Mouse (Mus musculus) MEL-GATA-1-ER (cell line): Measurements from ENCODE around the gene Mthfd2.

Source experiments
- DNase-seq: peaks from one replicate; pipeline ENCODE4 v3.0.0-alpha.2; 2012; ENCODE audit warnings: low read depth; ENCODE audit errors: extremely low read depth

Mthfd2 gene

GRCm38 (mm10) chr6:83341387-83341786, 15.7 kb upstream of the Mthfd2 start:
- DNase-seq = no peak

- no peak for DNase-seq
These were observed 2.0 kb upstream of the Mthfd2 start for GRCm38 (mm10) chr6:83327591-83328190.

GRCm38 (mm10) chr6:83326761-83327160, 1.1 kb upstream of the Mthfd2 start:
- no peak for DNase-seq

GRCm38 (mm10) chr6:83326394-83326736, 657 bp upstream of the Mthfd2 start:
- no peak for DNase-seq

- DNase-seq = peak; percentile 80
These were observed 1.9 kb downstream of the Mthfd2 start for GRCm38 (mm10) chr6:83323652-83324419.

GRCm38 (mm10) chr6:83322794-83323193, 2.9 kb downstream of the Mthfd2 start:
- no peak for DNase-seq

DNA sequence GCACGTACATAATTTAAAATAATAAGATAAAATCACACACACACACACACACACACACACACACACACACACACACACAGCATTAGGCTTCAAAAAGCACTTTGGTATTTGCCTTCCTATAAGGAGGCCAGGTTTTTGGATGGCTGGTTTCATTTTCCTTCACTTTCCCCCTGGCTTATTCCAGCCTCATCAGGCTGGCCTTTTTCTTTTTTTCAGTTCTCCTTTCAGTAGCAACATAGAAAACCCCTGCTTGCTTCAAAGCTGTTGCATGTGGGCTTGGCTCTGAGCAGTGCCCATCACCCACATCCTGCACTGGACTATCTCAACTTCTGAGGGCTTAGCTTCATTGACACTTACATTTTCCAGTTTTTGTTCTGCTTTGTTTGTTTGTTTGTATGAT, 3.8 kb downstream of the Mthfd2 start:
- no peak for DNase-seq

GRCm38 (mm10) chr6:83317108-83317741, 8.5 kb downstream of the Mthfd2 start:
- peak; percentile 85 for DNase-seq

- peak; percentile 71 for DNase-seq
These were observed 9.7 kb downstream of the Mthfd2 start for GRCm38 (mm10) chr6:83316022-83316421.

GRCm38 (mm10) chr6:83315293-83315692, 10.4 kb downstream of the Mthfd2 start:
- no peak for DNase-seq

GRCm38 (mm10) chr6:83312514-83312913, 13.2 kb downstream of the Mthfd2 start:
- no peak for DNase-seq

- DNase-seq = no peak
These were observed 13.7 kb downstream of the Mthfd2 start for GRCm38 (mm10) chr6:83312021-83312420.

DNA sequence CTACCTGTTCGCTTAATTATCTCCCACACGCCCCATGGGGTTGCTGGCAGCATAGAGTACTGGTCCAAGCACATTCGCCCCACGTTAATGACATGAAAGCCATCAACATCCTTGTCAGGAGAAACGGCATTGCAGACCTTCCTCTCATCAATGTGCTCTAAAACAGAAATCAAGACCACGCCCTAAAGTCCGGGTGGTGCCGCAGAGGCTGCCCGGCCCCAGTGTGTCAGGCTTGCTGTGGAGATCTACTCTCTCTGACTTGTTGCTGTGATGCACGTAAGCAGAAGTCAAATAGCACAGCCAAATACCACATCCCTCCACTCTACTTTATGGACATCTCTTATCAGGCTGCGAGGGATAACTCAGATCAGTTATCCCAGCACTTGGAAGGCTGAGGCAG, 14.5 kb downstream of the Mthfd2 start:
- no peak for DNase-seq

GRCm38 (mm10) chr6:83309017-83309416, 16.7 kb downstream of the Mthfd2 start:
- no peak for DNase-seq

DNA sequence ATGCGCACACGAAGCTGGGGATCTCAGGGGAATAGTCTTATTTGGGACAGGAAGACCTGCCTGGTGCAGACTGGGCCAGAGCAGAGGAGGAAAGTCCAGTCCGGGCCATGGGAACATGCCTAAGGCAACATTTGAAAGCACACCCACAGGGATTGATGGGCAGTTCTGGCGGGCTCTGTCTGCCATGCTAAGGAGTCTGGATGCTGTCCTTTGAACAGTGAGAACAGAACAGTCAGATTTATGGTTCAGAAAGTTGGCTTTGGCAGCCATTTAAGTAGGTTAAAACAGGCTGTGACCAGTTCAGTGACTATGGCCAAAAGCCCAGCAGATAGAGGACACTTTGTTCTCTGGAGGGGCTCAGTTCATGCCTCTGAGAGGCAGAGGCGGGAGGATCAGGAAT, 23.4 kb downstream of the Mthfd2 start:
- DNase-seq = no peak

DNA sequence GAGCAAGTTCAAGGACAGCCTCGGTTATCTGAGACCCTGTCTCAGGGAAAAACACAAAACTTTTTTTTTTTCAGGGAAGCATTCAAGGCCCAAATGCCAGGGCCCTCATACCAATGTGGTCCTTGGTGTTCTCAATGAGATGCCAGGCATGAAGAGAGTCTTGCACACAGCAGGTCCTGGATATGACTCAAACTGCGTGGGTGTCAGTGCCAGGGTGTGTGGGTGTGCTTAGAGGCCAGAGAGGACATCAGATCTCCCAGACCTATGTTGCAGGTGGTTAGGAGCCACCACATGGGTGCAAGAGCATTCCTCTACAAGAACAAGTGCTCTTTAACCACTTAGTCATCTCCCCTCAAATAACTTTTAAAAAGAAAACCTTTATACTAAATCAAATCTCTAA, 24.4 kb downstream of the Mthfd2 start:
- no peak for DNase-seq

DNA sequence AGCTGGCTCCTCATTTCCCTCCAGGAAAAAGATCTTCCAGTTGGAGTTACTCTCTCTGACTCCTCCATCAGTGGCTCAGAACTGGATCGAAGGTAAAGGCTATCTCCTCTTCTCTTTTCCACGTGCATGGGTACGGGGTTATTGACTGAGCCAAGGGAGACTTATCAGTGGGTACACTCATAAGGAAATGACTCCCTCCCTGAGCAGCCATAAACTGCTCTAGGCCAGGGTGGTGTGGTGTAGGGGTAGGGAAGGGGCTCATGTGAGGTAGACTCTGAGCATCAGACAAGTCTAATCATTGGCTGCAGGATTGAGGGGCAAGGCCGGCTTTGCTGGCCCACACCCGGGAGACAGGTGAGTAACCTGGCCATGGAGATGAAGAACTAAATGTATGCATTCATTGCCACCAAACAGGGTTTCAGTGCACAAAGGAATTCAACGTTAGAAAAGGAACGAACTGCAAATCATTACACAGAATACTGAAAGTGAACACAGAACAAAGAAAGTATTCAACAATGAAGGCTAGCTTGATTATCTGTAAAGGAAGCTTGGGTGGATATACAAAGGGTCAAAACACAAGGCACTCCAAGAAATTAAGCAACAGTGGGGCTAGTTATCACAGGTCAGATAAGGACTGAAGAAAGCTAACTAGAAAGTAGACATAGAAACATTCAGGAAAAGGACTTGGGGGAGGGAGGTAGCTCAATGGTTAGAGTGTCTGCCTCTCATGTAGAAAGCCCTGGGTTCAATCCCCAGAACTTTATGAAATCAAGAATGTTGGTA, 25.1 kb downstream of the Mthfd2 start:
- DNase-seq = no peak

GRCm38 (mm10) chr6:83280256-83280955, 45.3 kb downstream of the Mthfd2 start:
- DNase-seq = peak; percentile 33

GRCm38 (mm10) chr6:83278881-83279280, 46.8 kb downstream of the Mthfd2 start:
- DNase-seq = peak; percentile 36

DNA sequence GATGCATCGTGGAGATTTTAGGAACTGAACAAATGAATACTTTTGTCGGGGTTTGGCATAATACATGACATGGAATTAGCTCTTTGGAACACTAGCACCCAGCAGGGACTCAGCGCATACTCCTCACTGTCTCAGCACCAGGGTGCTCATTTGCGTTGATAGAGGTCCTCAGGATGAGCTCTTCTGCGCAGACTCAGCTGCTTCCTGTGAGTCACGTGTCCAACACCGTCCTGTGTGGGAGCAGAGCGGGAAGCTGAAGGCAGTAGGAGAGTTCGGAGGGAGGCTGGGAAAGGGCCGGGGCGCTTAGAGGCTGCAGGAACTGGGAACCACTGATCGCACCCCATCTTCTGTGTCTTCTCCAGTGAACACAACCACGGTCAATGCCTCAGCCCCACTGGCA, 48.6 kb downstream of the Mthfd2 start:
- no peak for DNase-seq

DNA sequence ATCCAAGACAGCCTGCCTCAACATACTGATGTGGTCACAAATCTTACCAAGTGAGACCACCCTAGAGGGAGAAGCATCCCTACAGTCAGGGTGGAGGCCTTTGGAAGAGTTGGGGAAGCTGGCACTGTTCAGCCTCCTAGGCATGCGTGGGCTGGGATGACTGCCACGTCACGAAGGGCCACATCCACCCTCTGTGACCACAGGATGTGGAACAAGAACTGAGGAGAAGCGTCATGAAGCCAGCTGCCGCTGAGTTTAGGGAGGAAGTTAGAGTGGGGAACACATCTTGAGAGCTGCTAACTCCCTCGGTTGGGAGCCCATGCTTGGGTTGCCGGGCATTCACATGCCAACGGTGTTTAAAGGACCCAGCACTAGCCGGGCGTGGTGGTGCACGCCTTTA, 52.0 kb downstream of the Mthfd2 start:
- DNase-seq = no peak
